Mouse (Mus musculus): ENCODE measurements around the gene Vmn1r237. TPM values are rescaled to one million over a fixed set of nuclear protein-coding genes. Genes with fewer than 3 reads are reported as not detected.

The Vmn1r237 gene
- total RNA-seq (2021) = not detected
- long read RNA-seq, experiment 1 = 0 reads
- long read RNA-seq, experiment 2 = 0 reads

DNA sequence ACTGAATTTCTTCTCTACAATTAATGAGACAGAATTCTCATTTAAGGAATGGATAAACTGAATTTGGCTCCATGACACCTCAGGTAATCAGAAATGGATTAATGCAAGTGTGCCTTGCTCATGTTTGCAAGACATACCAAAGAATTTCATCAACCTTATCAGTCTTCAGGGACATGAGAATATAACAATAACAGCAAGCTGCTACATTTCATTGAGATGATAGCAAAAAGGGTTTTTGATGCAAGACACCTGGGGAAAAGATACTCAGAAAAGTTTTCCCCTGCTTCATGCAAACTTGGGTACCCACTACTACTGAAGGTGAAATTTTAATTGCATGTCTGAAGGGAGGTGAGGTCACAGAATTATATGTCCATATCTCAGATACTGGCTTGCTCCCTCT lies at the start of gene Vmn1r237:
Gene Vmn1r237, plus strand, starts transcription at position 301 of the 400 bp plus-strand sequence.
- no peak within 1 kb of the TSS for H3K27ac ChIP-seq
- intact Hi-C loops (cut with DNase I) = no loop called here
- DNase-seq = no peak
- H3K4me3 ChIP-seq = no peak within 1 kb of the TSS
- no peak for TF ChIP-seq CTCF (IDR thresholded peaks at IDR 0.05)

DNA sequence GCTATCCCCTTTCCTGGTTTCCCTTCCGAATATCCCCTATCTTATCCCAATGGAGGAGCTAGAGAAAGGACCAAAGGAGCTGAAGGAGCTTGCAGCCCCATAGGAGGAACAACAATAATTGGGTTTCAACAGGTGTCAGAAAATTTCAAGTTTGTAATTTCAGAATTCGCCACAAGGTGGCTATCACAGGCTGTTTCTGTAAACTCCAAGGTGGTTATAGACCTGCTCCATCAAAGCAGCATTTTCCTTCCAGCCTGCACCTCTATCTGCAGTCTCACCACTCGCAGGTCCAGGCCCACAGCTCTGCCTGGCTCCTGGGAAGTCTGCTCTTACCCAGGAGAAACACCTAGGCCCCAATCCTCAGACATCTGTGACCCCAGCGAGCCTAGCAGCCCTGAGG lies 39.6 kb upstream of the Vmn1r237 start:
- H3K4me3 ChIP-seq = no peak overlapping the region
- DNase-seq = no peak
- H3K27ac ChIP-seq = no peak overlapping the region
- intact Hi-C loops (cut with DNase I) = loop anchor here (1.0 to 2.0 kb wide), 2 partner anchors 150 to 245 kb away; no protein-coding TSS in a partner anchor
- peak; percentile 71 for TF ChIP-seq CTCF (IDR thresholded peaks at IDR 0.05)

DNA sequence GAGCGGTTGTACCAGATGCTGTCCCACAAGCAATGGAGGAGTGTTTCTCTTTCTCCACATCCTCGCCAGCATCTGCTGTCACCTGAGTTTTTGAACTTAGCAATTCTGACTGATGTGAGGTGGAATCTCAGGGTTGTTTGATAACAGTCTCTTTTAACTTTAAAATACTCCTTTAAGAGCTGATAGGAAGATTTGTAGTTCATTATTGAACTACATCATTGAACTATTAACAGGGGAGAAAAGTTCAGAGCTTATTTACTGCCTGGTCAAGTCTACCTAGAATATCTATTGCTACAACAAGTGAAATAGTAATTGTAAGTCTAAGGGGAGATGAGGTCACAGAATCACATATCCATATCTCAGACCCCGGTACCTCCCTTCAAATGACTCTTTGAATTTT lies 29.0 kb upstream of the Vmn1r237 start, which contains the start of gene Vmn1r236:
Gene Vmn1r236, plus strand, starts transcription at position 301 of the 400 bp plus-strand sequence.
- H3K27ac ChIP-seq = no peak within 1 kb of the TSS
- no peak for DNase-seq
- intact Hi-C loops (cut with DNase I) = no loop called here
- TF ChIP-seq CTCF (IDR thresholded peaks at IDR 0.05) = no peak
- H3K4me3 ChIP-seq = no peak within 1 kb of the TSS

DNA sequence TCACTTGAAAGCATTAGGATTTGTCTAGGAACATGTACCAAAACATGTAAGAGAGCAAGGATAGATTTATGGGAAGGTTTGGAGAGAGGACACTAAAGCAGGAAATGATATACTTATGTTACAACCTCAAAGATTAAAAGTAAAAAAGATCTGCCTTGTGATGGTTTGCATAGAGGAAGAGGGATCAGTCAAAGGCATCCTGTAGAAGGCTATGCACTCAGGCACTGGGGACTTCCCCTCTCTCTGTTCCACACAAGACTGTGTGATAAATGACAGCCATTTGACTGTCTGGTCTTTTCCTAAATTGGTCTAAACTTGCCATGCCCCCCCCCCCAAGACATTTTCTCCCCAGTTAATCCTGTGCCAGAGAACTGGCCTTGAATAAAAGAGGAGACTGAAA lies 27.3 kb upstream of the Vmn1r237 start:
- no peak for DNase-seq
- no peak for TF ChIP-seq CTCF (IDR thresholded peaks at IDR 0.05)
- Histone ChIP-seq H3K27ac (no peak overlapping the region), H3K4me3 (no peak overlapping the region)
- intact Hi-C loops (cut with DNase I) = no loop called here

DNA sequence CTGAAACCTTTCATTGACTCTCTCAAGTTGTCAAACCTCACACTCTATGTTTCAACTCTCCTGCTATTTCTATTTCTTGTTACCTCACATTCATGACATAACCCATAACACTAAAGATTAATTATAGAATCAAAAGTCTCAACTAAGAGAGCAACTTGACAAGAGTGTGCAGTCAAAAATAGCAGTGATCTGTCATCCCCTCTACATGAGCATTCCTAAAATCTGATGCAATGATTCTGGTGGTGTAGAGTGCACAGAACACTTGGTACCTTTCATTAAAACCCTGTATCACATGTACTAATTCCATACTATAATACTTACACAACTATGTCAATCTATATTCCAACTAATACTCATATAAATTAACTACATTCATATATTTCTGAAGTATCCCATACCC lies 22.0 kb upstream of the Vmn1r237 start:
- Histone ChIP-seq H3K4me3 (no peak overlapping the region), H3K27ac (no peak overlapping the region)
- intact Hi-C loops (cut with DNase I) = no loop called here
- no peak for TF ChIP-seq CTCF (IDR thresholded peaks at IDR 0.05)
- no peak for DNase-seq

Small RNA genes within 50 kb of the gene (microRNA-seq; reads per million reads assigned to microRNA genes)
- not detected for gene Gm26384

Other genes starting within 250 kb of the Vmn1r237 start
- gene Vmn1r234, start 85.8 kb upstream of the Vmn1r237 start, total RNA-seq (2021) = not detected
- not detected for gene Vmn1r235, start 55.5 kb upstream of the Vmn1r237 start, total RNA-seq (2021)
- gene Vmn1r236, start 28.9 kb upstream of the Vmn1r237 start, total RNA-seq (2021) = not detected
- under 1 TPM; 0.66 to 0.92 TPM for gene Zfp677, start 71.9 kb downstream of the Vmn1r237 start, total RNA-seq (2021)
- gene Zfp54, start 111.4 kb downstream of the Vmn1r237 start, total RNA-seq (2021) = under 1 TPM; 0.33 to 0.89 TPM
- 1 to 10 TPM; 9.5 to 9.7 TPM for gene Zfp51, start 138.5 kb downstream of the Vmn1r237 start, total RNA-seq (2021)
- gene Zfp53, start 177.1 kb downstream of the Vmn1r237 start, total RNA-seq (2021) = 1 to 10 TPM; 1.9 to 2.2 TPM
- gene Zfp52, start 223.7 kb downstream of the Vmn1r237 start, total RNA-seq (2021) = 1 to 10 TPM; 5.7 to 8.0 TPM